Mouse (Mus musculus) heart, postnatal 36 days (tissue): ENCODE data around the gene Ncf4. TPM values are rescaled to one million over a fixed set of nuclear protein-coding genes. Genes with fewer than 3 reads are reported as not detected.

ENCODE experiments used
- DNase-seq, 2 experiments: peaks; one replicate each; pipeline ENCODE4 v3.0.0; 2021 to 2022
- intact Hi-C: fragments of 180-260 bp; cut with DNase I; formaldehyde crosslinking; loops from one replicate; pipeline ENCODE4 v1.15.1; 2025
- microRNA-seq, 2 experiments: library from miRNA; unstranded; fragments of <30 nt; microRNA quantifications; one replicate each; pipeline ENCODE4 v1.2.0; 2021; ENCODE audit warnings: borderline number of aligned reads in 2 of 2
- total RNA-seq, 2 experiments: library from RNA; stranded (reverse); gene quantifications; 2 replicates each; pipeline ENCODE4 v1.2.3; 2021

Ncf4 gene
- total RNA-seq, 2 experiments from 2014 or later = 1.0 to 3.2 TPM

- intact Hi-C loops = no loop called here
- no peak for DNase-seq
These were observed 59.1 kb downstream of the Ncf4 start for GRCm38 (mm10) chr15:78303665-78304233.

GRCm38 (mm10) chr15:78305341-78305933, 60.8 kb downstream of the Ncf4 start, which contains the start of gene Csf2rb2:
Gene Csf2rb2 (minus strand): TSS chr15:78305721.
- intact Hi-C loops = no loop called here

GRCm38 (mm10) chr15:78309865-78310264, 65.3 kb downstream of the Ncf4 start:
- no peak for DNase-seq
- intact Hi-C loops = no loop called here

More at GRCm38 (mm10) chr15:78305341-78305933, 60.8 kb downstream of the Ncf4 start, which contains the start of gene Csf2rb2:
- DNase-seq = no peak

- DNase-seq = no peak
- intact Hi-C loops = no loop called here
These were observed 66.4 kb downstream of the Ncf4 start for GRCm38 (mm10) chr15:78310971-78311370.

Small RNA genes lying within 50 kb of the gene (microRNA-seq; reads per million reads assigned to microRNA genes)
- gene Mir7676-1 = 0 reads per million in 2 experiments

Other genes with a start within 250 kb of the Ncf4 start
- not detected for gene Cacng2, start 124.8 kb upstream of the Ncf4 start, total RNA-seq
- gene Ift27, start 70.7 kb upstream of the Ncf4 start, total RNA-seq = 10 to 100 TPM; 11.4 to 13.4 TPM
- gene Pvalb, start 38.4 kb upstream of the Ncf4 start, total RNA-seq = under 1 TPM; 0.42 to 0.57 TPM
- gene Csf2rb2, start 60.9 kb downstream of the Ncf4 start, total RNA-seq = under 1 TPM; 0.68 to 0.86 TPM
- gene Csf2rb, start 81.0 kb downstream of the Ncf4 start, total RNA-seq = 1 to 10 TPM; 2.5 to 2.6 TPM
- gene Tex33, start 151.1 kb downstream of the Ncf4 start, total RNA-seq = not detected
- 10 to 100 TPM; 20.2 to 24.4 TPM for gene Tst, start 161.1 kb downstream of the Ncf4 start, total RNA-seq
- gene Mpst, start 161.6 kb downstream of the Ncf4 start, total RNA-seq = 10 to 100 TPM; 40.9 to 42.3 TPM
- gene Kctd17, start 183.8 kb downstream of the Ncf4 start, total RNA-seq = 10 to 100 TPM; 28.0 to 30.3 TPM
- not detected for gene Tmprss6, start 223.8 kb downstream of the Ncf4 start, total RNA-seq